Mouse (Mus musculus) forebrain, embryonic 14.5 days (tissue): ENCODE measurements around the gene Tuba1c. TPM values are rescaled to one million over a fixed set of nuclear protein-coding genes. Genes with fewer than 3 reads are reported as not detected.
"Not testable (repeated sequence)": the region's sequence is repeated elsewhere in the genome, so short reads cannot be mapped to it uniquely, and the experiment has no call there.

Experiments
- ATAC-seq: fragments of 200-750 bp; cut with Nextera tagmentation; 2 replicates; pipeline ENCODE4 v1.8.0; 2017; ENCODE audit warnings: mild to moderate bottlenecking, moderate library complexity
- DNase-seq: peaks from one replicate; pipeline ENCODE4 v3.0.0-alpha.2; 2015; ENCODE audit warnings: low spot score
- H3K27ac ChIP-seq: fragments of 300-500 bp; sonication (generic); 2 replicates; pipeline ENCODE4 v1.5.1; 2014; ENCODE audit warnings: low read depth, mild to moderate bottlenecking, control low read depth, low read length, moderate library complexity
- H3K27me3 ChIP-seq: fragments of 300-500 bp; sonication (generic); replicated peaks from 2 replicates; pipeline ENCODE4 v1.6.1; 2014; ENCODE audit warnings: low read length, control low read depth, mixed read lengths; ENCODE audit not compliant: control insufficient read depth, insufficient read depth
- H3K36me3 ChIP-seq: fragments of 300-500 bp; sonication (generic); 2 replicates; pipeline ENCODE4 v1.6.1; 2014; ENCODE audit warnings: low read length, control low read depth; ENCODE audit not compliant: control insufficient read depth, insufficient read depth
- H3K4me1 ChIP-seq: fragments of 300-500 bp; sonication (generic); 2 replicates; pipeline ENCODE4 v1.6.1; 2014; ENCODE audit warnings: antibody characterized with exemption, low read length, control low read depth; ENCODE audit not compliant: control insufficient read depth, insufficient read depth
- H3K4me2 ChIP-seq: fragments of 300-500 bp; sonication (generic); 2 replicates; pipeline ENCODE4 v1.6.1; 2014; ENCODE audit warnings: mild to moderate bottlenecking, control low read depth, low read length
- H3K4me3 ChIP-seq: fragments of 300-500 bp; sonication (generic); 2 replicates; pipeline ENCODE4 v1.5.1; 2014; ENCODE audit warnings: low read depth, low read length, control low read depth
- H3K9ac ChIP-seq: fragments of 300-500 bp; sonication (generic); 2 replicates; pipeline ENCODE4 v1.6.1; 2014; ENCODE audit warnings: mild to moderate bottlenecking, low read length, control low read depth, moderate library complexity
- H3K9me3 ChIP-seq: fragments of 300-500 bp; sonication (generic); replicated peaks from 2 replicates; pipeline ENCODE4 v1.6.1; 2016; ENCODE audit warnings: low read length, control low read depth, mixed read lengths; ENCODE audit not compliant: control insufficient read depth
- WGBS: fragments of 180-500 bp; shearing (Covaris S2); extraction: QIAGEN DNeasy Blood & Tissue Kit; methylation state at CpG from one replicate; pipeline ENCODE4 v1.1.7; 2014; 5-methylcytosine and 5-hydroxymethylcytosine counted together
- polyA plus RNA-seq: library from polyadenylated mRNA; unstranded; fragments of >200 nt; fragmentation: Nextera tagmentation; extraction: Ambion mirVana; gene quantifications from 2 replicates; pipeline ENCODE4 v1.2.1, GENCODE M21; 2014

Gene Tuba1c
- polyA plus RNA-seq, 1 experiment from 2014 or later: 93.1 TPM

DNA sequence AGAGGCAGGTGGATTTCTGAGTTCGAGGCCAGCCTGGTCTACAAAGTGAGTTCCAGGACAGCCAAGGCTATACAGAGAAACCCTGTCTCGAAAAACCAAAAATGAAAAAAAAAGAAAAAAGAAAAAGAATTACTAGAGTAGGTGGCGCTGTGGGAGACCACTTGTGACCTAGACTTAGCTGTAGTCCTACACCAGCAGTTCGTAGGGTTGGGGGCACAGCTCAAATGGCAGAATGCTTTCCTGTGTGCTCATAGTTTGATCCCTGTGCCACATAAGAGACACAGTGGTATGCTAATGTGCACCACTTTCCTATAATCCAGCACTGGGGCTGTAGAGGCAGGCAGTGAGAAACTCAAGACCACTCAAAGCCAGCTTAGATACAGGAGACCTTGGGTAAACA, 9.6 kb downstream of the Tuba1c start:
- Histone ChIP-seq H3K27ac (no peak overlapping the region), H3K36me3 (peaks cover 18% of the 10 kb centered on the region), H3K4me3 (no peak overlapping the region), H3K4me2 (no peak overlapping the region), H3K9ac (no peak overlapping the region), H3K27me3 (no peaks in the 10 kb centered on the region), H3K9me3 (no peaks in the 10 kb centered on the region), H3K4me1 (peaks cover 4% of the 10 kb centered on the region)
- WGBS: 69% methylated on average over 4 of the region's 4 CpGs
- ATAC-seq: no peak
- DNase-seq: no peak

DNA sequence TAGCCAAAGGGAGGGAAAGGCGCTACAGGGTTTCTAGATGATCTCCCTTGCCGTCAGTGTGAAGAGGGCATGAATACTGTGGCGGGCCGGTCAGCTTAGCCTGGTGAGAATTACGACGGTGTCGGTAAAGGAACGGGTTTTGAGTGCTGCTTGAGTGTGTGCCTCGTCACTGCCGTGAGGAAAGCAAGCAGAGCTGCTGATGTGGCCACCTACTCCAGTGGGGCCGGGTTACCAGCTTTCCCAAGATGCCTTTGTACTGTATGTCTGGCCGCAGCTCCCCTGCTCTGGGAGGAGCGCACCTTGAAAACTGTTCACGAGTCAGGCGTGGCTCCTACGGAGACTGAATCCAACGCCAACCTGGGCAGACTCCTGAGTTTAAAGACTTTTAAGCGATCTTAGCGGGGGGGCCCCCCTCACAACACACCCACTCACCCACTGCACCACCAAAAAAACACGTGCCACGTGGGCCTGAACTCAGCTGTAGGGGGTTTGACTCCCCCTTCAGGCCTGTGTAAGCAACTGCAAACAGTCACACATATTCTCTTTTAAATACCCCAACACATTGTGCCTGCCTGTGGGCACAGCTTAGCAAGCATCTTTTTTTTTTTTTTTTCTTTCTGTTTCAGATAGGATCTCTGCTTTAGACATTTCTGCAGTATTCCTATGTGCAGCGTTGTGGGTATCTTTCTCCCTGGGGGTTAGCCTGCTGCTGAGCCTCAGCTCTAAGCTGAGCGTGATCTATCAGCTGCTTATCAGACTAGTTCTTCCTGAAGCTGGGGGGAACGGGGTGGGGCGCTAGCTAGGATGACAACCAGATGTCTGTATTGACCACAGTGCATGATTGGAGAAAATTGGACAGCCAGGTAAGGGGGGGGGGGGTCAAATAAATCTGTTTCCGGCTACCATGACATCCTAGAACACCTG, 10.6 kb downstream of the Tuba1c start:
- no peak overlapping the region for H3K9ac ChIP-seq
- DNase-seq (no peak), ATAC-seq (peak; percentile 10; the same call in 1 of the 2 replicates)
- H3K4me2 ChIP-seq: no peak overlapping the region
- H3K4me3 ChIP-seq: no peak overlapping the region
- H3K27ac ChIP-seq: 0 out of 2 replicates have a peak overlapping the region, but pooled peaks have one; percentile 53
- WGBS: 70% methylated on average over 26 of the region's 26 CpGs
- no peaks in the 10 kb centered on the region for H3K27me3 ChIP-seq
- H3K36me3 ChIP-seq: peaks cover 14% of the 10 kb centered on the region
- peaks cover 4% of the 10 kb centered on the region for H3K4me1 ChIP-seq
- no peaks in the 10 kb centered on the region for H3K9me3 ChIP-seq

DNA sequence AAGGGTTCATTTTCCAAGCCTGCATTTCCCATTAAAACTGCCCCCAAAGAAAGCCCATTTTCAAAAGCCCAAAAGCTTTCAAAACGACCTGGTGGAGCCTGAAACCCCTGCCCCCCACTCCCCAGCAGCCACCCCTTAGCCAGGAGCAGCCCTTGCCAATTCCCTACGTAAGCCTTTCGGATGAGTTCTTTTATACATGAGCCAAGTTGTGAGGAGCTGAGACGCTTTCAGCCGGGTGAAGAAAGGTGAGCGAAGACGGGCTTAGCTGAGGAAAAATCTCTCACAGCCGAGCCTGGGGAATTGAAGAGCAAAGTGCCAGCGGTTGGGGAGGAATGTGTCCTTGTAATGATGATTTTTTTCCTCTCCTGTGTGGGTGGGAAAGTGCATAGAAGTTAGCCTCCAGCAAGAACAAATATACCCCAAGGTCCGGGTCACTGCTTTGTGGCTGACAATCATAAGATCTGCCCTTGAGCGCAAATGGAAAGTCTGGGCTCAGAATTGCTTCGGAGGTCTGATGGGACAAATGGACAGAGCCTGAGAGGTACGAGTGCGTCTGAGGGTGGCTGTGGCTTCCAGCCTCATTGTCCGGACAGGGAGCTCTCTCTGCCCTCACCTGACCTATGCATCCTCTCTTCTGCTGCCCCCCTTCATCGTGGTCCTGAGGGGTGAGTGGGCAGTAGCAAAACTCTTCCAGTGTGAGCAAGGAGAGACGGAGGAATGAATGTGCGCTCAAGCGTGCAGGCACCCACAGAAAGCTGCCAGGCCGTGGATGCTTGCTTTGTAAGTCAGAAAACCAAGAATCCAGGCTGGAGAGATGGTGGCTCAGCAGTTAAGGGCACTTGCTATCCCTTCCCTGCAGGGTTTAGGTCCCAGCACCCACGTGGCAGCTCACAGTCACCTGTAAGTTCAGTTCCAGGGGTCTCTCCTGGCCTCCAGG, 11.5 kb downstream of the Tuba1c start:
- DNase-seq (peak; percentile 72), ATAC-seq (0 out of 2 replicates have a peak, but pooled peaks have one; percentile 50)
- peak overlapping the region; percentile 32; the same call in 1 of the 2 replicates for H3K9ac ChIP-seq

DNA sequence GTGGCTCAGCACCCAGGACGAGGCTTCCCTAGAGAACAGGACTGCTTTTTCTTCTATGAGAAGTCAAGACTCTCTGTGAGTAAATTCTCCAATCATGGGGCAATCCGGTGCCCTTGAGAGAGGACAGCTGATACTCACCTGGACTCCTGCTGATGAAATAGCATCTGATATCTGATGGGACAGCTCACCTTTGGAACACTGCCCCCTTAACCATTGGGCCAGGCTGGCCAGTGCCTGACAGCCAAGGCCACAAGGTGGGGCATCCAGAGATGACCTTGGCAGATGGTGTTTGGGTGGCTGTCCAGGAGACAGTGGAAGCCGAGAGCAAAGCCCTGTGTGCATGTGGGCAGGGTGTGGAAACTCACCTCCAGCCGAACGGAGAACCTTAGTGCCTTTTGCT, 12.6 kb downstream of the Tuba1c start:
- H3K9ac ChIP-seq: no peak overlapping the region
- no peak overlapping the region for H3K27ac ChIP-seq
- DNase-seq: no peak
- 93% methylated on average over 5 of the region's 5 CpGs for WGBS
- no peak for ATAC-seq
- 0 out of 2 replicates have a peak, but pooled peaks cover 3% of the 10 kb centered on the region for H3K36me3 ChIP-seq
- H3K4me3 ChIP-seq: no peak overlapping the region
- H3K4me1 ChIP-seq: peaks cover 4% of the 10 kb centered on the region
- no peaks in the 10 kb centered on the region for H3K27me3 ChIP-seq
- no peaks in the 10 kb centered on the region for H3K9me3 ChIP-seq
- no peak overlapping the region for H3K4me2 ChIP-seq

More for the DNA sequence above, 11.5 kb downstream of the Tuba1c start:
- no peaks in the 10 kb centered on the region for H3K27me3 ChIP-seq
- peak overlapping the region; percentile 53; the same call in 1 of the 2 replicates for H3K27ac ChIP-seq
- no peak overlapping the region for H3K4me3 ChIP-seq
- peak overlapping the region; percentile 21; the same call in 1 of the 2 replicates for H3K4me2 ChIP-seq
- H3K36me3 ChIP-seq: peaks cover 9% of the 10 kb centered on the region; the same call in 1 of the 2 replicates
- no peaks in the 10 kb centered on the region for H3K9me3 ChIP-seq
- peaks cover 4% of the 10 kb centered on the region for H3K4me1 ChIP-seq
- 26% methylated on average over 21 of the region's 21 CpGs for WGBS

DNA sequence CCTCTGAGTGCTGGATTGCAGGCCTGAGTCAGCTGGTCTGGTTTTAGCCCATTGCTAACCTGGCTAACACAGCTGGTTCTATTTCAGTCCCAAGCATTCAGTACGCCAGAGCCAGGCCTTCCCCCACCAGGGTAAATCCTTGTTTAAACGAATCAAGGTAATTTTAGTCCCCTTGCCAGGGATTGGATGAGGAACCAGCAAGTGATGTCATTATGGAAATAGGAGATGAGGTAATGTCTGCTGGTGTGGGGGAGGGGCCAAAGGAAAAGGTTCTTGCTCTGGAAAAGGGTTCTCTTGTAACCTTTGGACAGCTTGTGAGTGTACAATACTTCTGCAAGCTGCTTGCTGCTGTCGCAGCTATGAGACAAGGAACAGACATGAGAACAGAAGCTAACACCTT, 15.2 kb downstream of the Tuba1c start:
- no peak overlapping the region for H3K4me3 ChIP-seq
- peak; percentile 53 for DNase-seq
- no peak for ATAC-seq

DNA sequence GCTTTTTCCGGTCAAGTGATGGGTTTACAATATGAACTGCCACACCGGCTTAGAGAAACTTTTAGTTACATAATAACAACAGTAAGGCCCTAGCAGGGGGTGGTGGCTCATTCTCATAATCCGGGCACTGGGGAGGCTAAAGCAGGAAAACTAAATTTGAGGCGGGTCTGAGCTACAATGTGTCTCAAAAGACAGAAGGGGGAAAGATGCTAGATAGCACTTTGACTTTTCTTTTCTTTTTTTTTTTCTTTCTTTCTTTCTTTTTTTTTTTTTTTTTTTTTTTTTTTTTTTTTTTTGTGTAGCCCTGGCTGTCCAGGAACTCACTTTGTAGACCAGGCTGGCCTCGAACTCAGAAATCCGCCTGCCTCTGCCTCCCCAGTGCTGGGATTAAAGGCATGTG, 16.0 kb downstream of the Tuba1c start:
- not testable (repeated sequence) for H3K36me3 ChIP-seq, H3K9me3 ChIP-seq, H3K4me3 ChIP-seq, H3K27me3 ChIP-seq, H3K27ac ChIP-seq, ATAC-seq, H3K4me1 ChIP-seq, H3K4me2 ChIP-seq, DNase-seq, H3K9ac ChIP-seq
- WGBS: 80% methylated on average over 6 of the region's 6 CpGs

More for the DNA sequence above, 15.2 kb downstream of the Tuba1c start:
- Histone ChIP-seq H3K4me2 (no peak overlapping the region), H3K27me3 (no peaks in the 10 kb centered on the region), H3K36me3 (no peaks in the 10 kb centered on the region), H3K4me1 (peaks cover 4% of the 10 kb centered on the region), H3K27ac (no peak overlapping the region), H3K9ac (no peak overlapping the region), H3K9me3 (no peaks in the 10 kb centered on the region)
- 19% methylated on average over 3 of the region's 3 CpGs for WGBS

DNA sequence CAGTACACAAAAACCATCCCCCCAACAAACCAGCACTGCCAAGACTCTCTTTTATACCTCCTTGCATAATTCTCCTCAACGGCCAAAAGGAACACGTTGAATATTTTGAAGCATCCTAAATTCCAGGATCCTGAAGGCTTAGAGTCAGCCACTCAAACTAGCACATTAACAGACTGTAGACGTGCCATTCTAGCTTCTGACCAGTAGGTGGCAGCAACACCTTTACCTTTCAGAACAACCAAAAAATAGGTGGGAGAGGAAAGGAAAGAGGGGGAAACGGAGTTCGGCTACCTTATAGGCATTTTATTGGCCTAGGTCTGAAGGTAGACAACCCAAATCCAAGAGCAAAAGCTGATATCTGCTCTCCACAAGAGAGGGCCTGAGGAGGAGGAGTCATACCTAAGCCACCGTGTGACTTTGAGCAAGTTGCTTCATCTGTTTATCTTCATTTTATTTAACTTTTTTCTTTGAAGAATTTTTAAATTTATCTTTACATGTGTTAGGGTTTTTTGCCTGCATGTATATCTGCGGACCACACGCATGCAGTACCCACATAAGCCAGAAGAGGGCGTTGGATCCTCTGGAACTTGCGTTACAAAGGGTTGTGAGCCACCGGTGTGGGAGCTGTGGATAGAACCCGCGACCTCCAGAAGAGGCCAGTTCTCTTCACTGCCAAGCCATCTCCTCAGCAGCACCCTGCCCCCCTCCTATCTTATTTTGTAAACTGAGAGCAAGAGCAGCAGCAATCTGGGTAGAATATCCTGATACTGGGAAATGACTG, 20.0 kb downstream of the Tuba1c start:
- H3K27ac ChIP-seq: no peak overlapping the region
- DNase-seq (peak; percentile 87), ATAC-seq (0 out of 2 replicates have a peak, but pooled peaks have one; percentile 48)
- no peak overlapping the region for H3K4me3 ChIP-seq
- H3K9ac ChIP-seq: no peak overlapping the region
- peaks cover 18% of the 10 kb centered on the region for H3K27me3 ChIP-seq
- H3K36me3 ChIP-seq: no peaks in the 10 kb centered on the region
- H3K4me1 ChIP-seq: peaks cover 5% of the 10 kb centered on the region; the same call in 1 of the 2 replicates
- H3K9me3 ChIP-seq: no peaks in the 10 kb centered on the region
- 31% methylated on average over 13 of the region's 13 CpGs for WGBS
- H3K4me2 ChIP-seq: no peak overlapping the region

DNA sequence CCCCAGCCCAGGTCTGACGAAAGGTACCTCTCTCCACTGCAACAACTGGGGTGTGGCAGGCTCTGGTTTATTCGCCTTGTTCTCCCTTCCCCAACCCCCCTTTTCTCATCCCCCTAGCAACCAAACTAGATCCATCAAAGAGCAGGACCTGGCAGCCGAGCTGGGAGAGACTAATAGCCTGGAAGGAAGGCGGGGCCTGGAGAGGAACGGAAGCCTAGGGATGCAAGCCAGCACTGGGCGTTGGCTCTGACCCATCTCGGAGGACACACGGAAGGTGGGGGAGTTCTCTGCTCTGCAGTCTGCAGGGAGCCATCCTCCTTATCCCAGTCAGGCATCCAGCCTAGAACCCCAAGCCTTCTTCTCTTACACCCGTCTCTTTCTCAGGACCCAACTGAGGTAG, 23.7 kb downstream of the Tuba1c start:
- DNase-seq: peak; percentile 61
- 3% methylated on average over 9 of the region's 9 CpGs for WGBS
- ATAC-seq: no peak; the same call in 1 of the 2 replicates
- H3K27ac ChIP-seq: no peak overlapping the region
- H3K36me3 ChIP-seq: no peaks in the 10 kb centered on the region
- H3K4me3 ChIP-seq: no peak overlapping the region
- H3K27me3 ChIP-seq: peaks cover 55% of the 10 kb centered on the region
- peaks cover 15% of the 10 kb centered on the region for H3K4me1 ChIP-seq
- no peaks in the 10 kb centered on the region for H3K9me3 ChIP-seq
- no peak overlapping the region for H3K4me2 ChIP-seq
- H3K9ac ChIP-seq: no peak overlapping the region
